Mouse (Mus musculus) left cerebral cortex, postnatal 10 days (tissue): ENCODE measurements at regions not wholly inside any gene's neighbourhood (a gene's known extent, or its start where the extent isn't known, plus 50 kb on each side); places are given as distances from the start of the nearest gene placed in this dataset.

ENCODE experiments used
- DNase-seq, 2 experiments: peaks; one replicate each; pipeline ENCODE4 v3.0.0; 2021 to 2022; ENCODE audit warnings: low spot score in 2 of 2, mixed read lengths in 1 of 2; ENCODE audit errors: extremely low spot score in 1 of 2
- intact Hi-C: fragments of 180-260 bp; cut with DNase I; formaldehyde crosslinking; loops from one replicate; pipeline ENCODE4 v1.15.1; 2025

GRCm38 (mm10) chrX:166727823-166728621 is 142.5 kb upstream of the Egfl6 start:
- peak in 1 of 2 experiments; percentile 14 for DNase-seq

GRCm38 (mm10) chrX:166725761-166726503 is 140.4 kb upstream of the Egfl6 start:
- intact Hi-C loops, result no loop called here
- no peak for DNase-seq

More at GRCm38 (mm10) chrX:166727823-166728621, 142.5 kb upstream of the Egfl6 start:
- intact Hi-C loops, result no loop called here

- no peak for DNase-seq
- intact Hi-C loops, result no loop called here
These were observed 132.6 kb upstream of the Egfl6 start for GRCm38 (mm10) chrX:166718075-166718474.

GRCm38 (mm10) chrX:166709306-166709705 is 123.8 kb upstream of the Egfl6 start:
- no peak for DNase-seq
- intact Hi-C loops, result no loop called here

GRCm38 (mm10) chrX:166708106-166708505 is 122.6 kb upstream of the Egfl6 start:
- no peak for DNase-seq
- intact Hi-C loops, result no loop called here

GRCm38 (mm10) chrX:166707029-166707428 is 121.5 kb upstream of the Egfl6 start:
- no peak for DNase-seq

GRCm38 (mm10) chrX:166704311-166704710 is 118.8 kb upstream of the Egfl6 start:
- intact Hi-C loops, result no loop called here
- no peak for DNase-seq

More at GRCm38 (mm10) chrX:166707029-166707428, 121.5 kb upstream of the Egfl6 start:
- intact Hi-C loops, result no loop called here

- intact Hi-C loops, result no loop called here
- DNase-seq, result no peak
These were observed 108.7 kb upstream of the Egfl6 start for GRCm38 (mm10) chrX:166694219-166694618.

GRCm38 (mm10) chrX:166688779-166689178 is 103.3 kb upstream of the Egfl6 start:
- intact Hi-C loops, result no loop called here
- DNase-seq, result peak in 1 of 2 experiments; percentile 7

- intact Hi-C loops, result no loop called here
- no peak for DNase-seq
These were observed 87.9 kb upstream of the Egfl6 start for GRCm38 (mm10) chrX:166673404-166673803.

- intact Hi-C loops, result no loop called here
- DNase-seq, result no peak
These were observed 87.1 kb upstream of the Egfl6 start for GRCm38 (mm10) chrX:166672617-166673016.

- intact Hi-C loops, result no loop called here
- DNase-seq, result no peak
These were observed 86.3 kb upstream of the Egfl6 start for GRCm38 (mm10) chrX:166671853-166672252.

GRCm38 (mm10) chrX:166666304-166666703 is 80.8 kb upstream of the Egfl6 start:
- intact Hi-C loops, result no loop called here
- DNase-seq, result no peak

- DNase-seq, result peak in 1 of 2 experiments; percentile 58
- intact Hi-C loops, result loop anchor here (2.0 to 5.0 kb wide), 2 partner anchors 550 to 571 kb away; no protein-coding TSS in a partner anchor
These were observed 76.3 kb upstream of the Egfl6 start for GRCm38 (mm10) chrX:166661808-166662207.

- intact Hi-C loops, result loop anchor here (2.0 to 5.0 kb wide), 2 partner anchors 551 to 572 kb away; no protein-coding TSS in a partner anchor
- peak; percentile 50 to 59 for DNase-seq
These were observed 75.7 kb upstream of the Egfl6 start for GRCm38 (mm10) chrX:166661043-166661718.

- intact Hi-C loops, result loop anchor here (2.0 to 5.0 kb wide), 2 partner anchors 552 to 572 kb away; no protein-coding TSS in a partner anchor
- no peak for DNase-seq
These were observed 75.2 kb upstream of the Egfl6 start for GRCm38 (mm10) chrX:166660715-166661042.

- peak in 1 of 2 experiments; percentile 16 for DNase-seq
- intact Hi-C loops, result loop anchor here (10.0 kb wide), 2 partner anchors 208 to 238 kb away; partner anchors contain the start of genes Ofd1 and Trappc2
These were observed 66.9 kb upstream of the Egfl6 start for GRCm38 (mm10) chrX:166652400-166652799.

GRCm38 (mm10) chrX:166645713-166646112 is 60.2 kb upstream of the Egfl6 start:
- DNase-seq, result no peak
- intact Hi-C loops, result no loop called here

- DNase-seq, result no peak
- intact Hi-C loops, result no loop called here
These were observed 55.7 kb upstream of the Egfl6 start for GRCm38 (mm10) chrX:166641256-166641655.
